Mouse (Mus musculus) liver, postnatal 0 days (tissue): ENCODE data around the gene Fam13a. TPM values are rescaled to one million over a fixed set of nuclear protein-coding genes. Genes with fewer than 3 reads are reported as not detected.

Experiments used
- ATAC-seq: fragments of 200-750 bp; cut with Nextera tagmentation; 2 replicates; pipeline ENCODE4 v1.8.0; 2017; ENCODE audit warnings: mild to moderate bottlenecking, moderate library complexity
- DNase-seq: peaks from one replicate; pipeline ENCODE4 v3.0.0-alpha.2; 2016
- H3K27ac ChIP-seq: fragments of 300-500 bp; sonication (generic); 2 replicates; pipeline ENCODE4 v1.5.1; 2014; ENCODE audit warnings: antibody characterized with exemption, moderate library complexity, mild to moderate bottlenecking, low read depth
- H3K27me3 ChIP-seq: fragments of 300-500 bp; sonication (generic); 2 replicates; pipeline ENCODE4 v1.6.1; 2014; ENCODE audit warnings: low read length, control low read depth, mixed read lengths; ENCODE audit not compliant: insufficient read depth
- H3K36me3 ChIP-seq: fragments of 300-500 bp; sonication (generic); replicated peaks from 2 replicates; pipeline ENCODE4 v1.6.1; 2014; ENCODE audit warnings: mild to moderate bottlenecking, control low read depth, low read length, moderate library complexity, mixed read lengths; ENCODE audit not compliant: insufficient read depth
- H3K4me1 ChIP-seq: fragments of 300-500 bp; sonication (generic); 2 replicates; pipeline ENCODE4 v1.6.1; 2014; ENCODE audit warnings: antibody characterized with exemption, mild to moderate bottlenecking, control low read depth; ENCODE audit not compliant: insufficient read depth
- H3K4me2 ChIP-seq: fragments of 300-500 bp; sonication (generic); 2 replicates; pipeline ENCODE4 v1.6.1; 2014; ENCODE audit warnings: low read depth, mild to moderate bottlenecking, low read length, moderate library complexity, mixed read lengths
- H3K4me3 ChIP-seq: fragments of 300-500 bp; sonication (generic); 2 replicates; pipeline ENCODE4 v1.5.1; 2014; ENCODE audit warnings: low read depth, low read length
- H3K9ac ChIP-seq: fragments of 300-500 bp; sonication (generic); replicated peaks from 2 replicates; pipeline ENCODE4 v1.6.1; 2014; ENCODE audit warnings: mild to moderate bottlenecking, moderate library complexity
- H3K9me3 ChIP-seq: fragments of 300-500 bp; sonication (generic); 2 replicates; pipeline ENCODE4 v1.6.1; 2016; ENCODE audit warnings: mild to moderate bottlenecking, control low read depth, low read length, mixed read lengths
- CTCF ChIP-seq: sonication (generic); IDR thresholded peaks from 2 replicates; pipeline ENCODE4 v1.5.1; 2016; ENCODE audit warnings: antibody characterized with exemption, low read depth
- EP300 ChIP-seq: IDR thresholded peaks from 2 replicates; pipeline ENCODE4 v1.6.1; 2016; ENCODE audit warnings: antibody characterized with exemption, low read depth, mild to moderate bottlenecking
- WGBS: fragments of 180-500 bp; shearing (Covaris S2); extraction: QIAGEN DNeasy Blood & Tissue Kit; methylation state at CpG from one replicate; pipeline ENCODE4 v1.1.7; 2014; ENCODE audit not compliant: insufficient replicate concordance; 5-methylcytosine and 5-hydroxymethylcytosine counted together
- polyA plus RNA-seq: library from polyadenylated mRNA; unstranded; fragments of >200 nt; fragmentation: Nextera tagmentation; extraction: Ambion mirVana; gene quantifications from 2 replicates; pipeline ENCODE4 v1.2.1, GENCODE M21; 2015

The Fam13a gene
- polyA plus RNA-seq, 1 experiment from 2014 or later, result 1.6 TPM

DNA sequence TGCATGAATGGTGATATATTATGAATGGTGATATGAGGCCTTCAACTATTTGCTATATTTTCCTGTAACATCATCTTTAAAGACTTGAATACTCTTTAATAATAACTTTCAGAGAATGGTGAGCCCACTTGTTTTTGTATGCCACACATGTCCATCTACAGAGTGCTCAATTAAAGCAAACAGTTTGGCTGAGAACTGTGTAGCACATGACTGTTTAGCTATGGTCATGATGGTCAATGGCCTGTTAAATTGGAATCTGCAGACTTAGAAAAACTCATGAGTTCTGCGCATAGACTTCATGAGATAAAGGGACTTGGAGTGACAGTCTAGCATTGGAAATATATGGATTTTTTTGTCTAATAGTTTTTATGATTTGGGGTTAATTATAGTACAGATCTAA lies 73.9 kb downstream of the Fam13a start:
- no peak for TF ChIP-seq EP300
- no peak for TF ChIP-seq CTCF
- Histone ChIP-seq H3K9me3 (0 out of 2 replicates have a peak, but pooled peaks cover 4% of the 10 kb centered on the region), H3K36me3 (peaks cover 8% of the 10 kb centered on the region), H3K9ac (no peak overlapping the region), H3K4me3 (no peak overlapping the region), H3K4me2 (no peak overlapping the region), H3K4me1 (no peaks in the 10 kb centered on the region), H3K27me3 (no peaks in the 10 kb centered on the region), H3K27ac (no peak overlapping the region)
- DNase-seq (no peak), ATAC-seq (no peak)
- WGBS, result 80% methylated on average over 1 of the region's 1 CpGs

DNA sequence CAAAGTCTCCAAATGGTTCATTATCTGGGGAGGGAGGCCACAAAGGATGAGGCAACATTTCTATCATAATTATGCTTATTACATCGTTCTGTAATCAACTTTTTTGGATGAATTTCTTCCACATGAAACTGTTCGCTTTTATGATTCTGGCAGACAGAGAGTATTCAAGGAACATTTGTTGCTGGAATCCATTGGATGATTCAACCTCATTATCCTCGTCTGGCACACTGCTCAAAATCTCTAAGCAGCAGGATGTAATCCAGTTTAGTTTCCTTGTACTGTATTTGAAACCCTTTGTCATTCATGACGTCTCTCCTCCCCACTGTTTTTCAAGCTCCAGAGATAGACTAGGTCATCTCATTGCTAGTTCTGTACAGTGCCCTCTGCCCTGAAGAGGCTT lies 77.5 kb downstream of the Fam13a start:
- Histone ChIP-seq H3K9me3 (0 out of 2 replicates have a peak, but pooled peaks cover 4% of the 10 kb centered on the region), H3K36me3 (peaks cover 12% of the 10 kb centered on the region), H3K27me3 (no peaks in the 10 kb centered on the region), H3K4me2 (no peak overlapping the region), H3K9ac (no peak overlapping the region), H3K4me3 (no peak overlapping the region), H3K4me1 (no peaks in the 10 kb centered on the region), H3K27ac (no peak overlapping the region)
- ATAC-seq (no peak), DNase-seq (no peak)
- TF ChIP-seq EP300 (no peak), CTCF (no peak)
- 69% methylated on average over 4 of the region's 4 CpGs for WGBS

DNA sequence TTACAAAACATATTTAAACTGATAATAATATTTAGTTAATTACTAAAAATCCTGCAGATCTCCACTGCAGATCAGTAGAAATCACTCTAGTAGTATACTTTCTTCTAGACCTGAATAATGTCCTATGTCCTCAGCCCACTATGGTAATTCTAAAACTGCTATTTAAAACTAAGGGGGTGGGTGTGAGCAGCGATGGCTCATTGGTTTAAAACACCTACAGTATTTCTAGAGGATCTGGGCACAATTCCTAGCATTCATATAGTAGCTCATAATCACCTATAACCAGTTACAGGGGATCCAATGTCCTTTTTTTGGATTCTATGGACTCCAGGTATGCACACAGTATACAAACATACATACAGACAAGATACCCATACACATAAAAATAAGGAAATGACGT lies 78.1 kb downstream of the Fam13a start:
- Histone ChIP-seq H3K4me1 (no peaks in the 10 kb centered on the region), H3K4me3 (no peak overlapping the region), H3K9me3 (0 out of 2 replicates have a peak, but pooled peaks cover 4% of the 10 kb centered on the region), H3K36me3 (peaks cover 12% of the 10 kb centered on the region), H3K9ac (no peak overlapping the region), H3K27me3 (no peaks in the 10 kb centered on the region), H3K27ac (no peak overlapping the region), H3K4me2 (no peak overlapping the region)
- 61% methylated on average over 2 of the region's 2 CpGs for WGBS
- DNase-seq (no peak), ATAC-seq (no peak)
- TF ChIP-seq CTCF (no peak), EP300 (no peak)

DNA sequence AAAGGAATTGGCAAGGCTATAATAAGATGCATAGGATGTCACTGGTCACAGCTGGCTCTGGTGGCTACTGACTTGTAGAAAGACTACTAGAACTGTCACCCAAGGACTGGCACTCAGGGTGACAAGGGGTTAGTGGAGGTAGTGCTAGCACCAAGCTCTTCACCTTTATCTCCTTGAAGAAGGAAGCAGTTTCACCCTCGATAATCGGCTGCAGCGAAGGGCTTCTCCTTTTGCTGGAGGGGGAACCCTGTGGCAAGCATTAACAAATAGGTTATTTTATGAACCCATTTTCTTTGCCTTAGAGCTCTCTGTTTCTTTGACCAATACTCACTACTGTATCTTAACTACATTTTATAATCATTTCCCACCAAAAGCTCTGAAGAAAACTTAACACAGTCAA lies 80.4 kb downstream of the Fam13a start:
- TF ChIP-seq EP300 (no peak), CTCF (no peak)
- H3K4me2 ChIP-seq, result no peak overlapping the region
- H3K9me3 ChIP-seq, result 0 out of 2 replicates have a peak, but pooled peaks cover 4% of the 10 kb centered on the region
- ATAC-seq (no peak), DNase-seq (no peak)
- no peaks in the 10 kb centered on the region for H3K4me1 ChIP-seq
- H3K27ac ChIP-seq, result no peak overlapping the region
- no peak overlapping the region for H3K9ac ChIP-seq
- WGBS, result 37% methylated on average over 3 of the region's 3 CpGs
- peaks cover 12% of the 10 kb centered on the region for H3K36me3 ChIP-seq
- no peak overlapping the region for H3K4me3 ChIP-seq
- H3K27me3 ChIP-seq, result no peaks in the 10 kb centered on the region

GRCm38 (mm10) chr6:58942276-58942675 lies 82.1 kb downstream of the Fam13a start:
- DNase-seq (no peak), ATAC-seq (no peak)
- Histone ChIP-seq H3K27me3 (no peaks in the 10 kb centered on the region), H3K36me3 (peaks cover 6% of the 10 kb centered on the region; the same call in 1 of the 2 replicates), H3K27ac (no peak overlapping the region), H3K9me3 (no peaks in the 10 kb centered on the region), H3K4me3 (no peak overlapping the region), H3K9ac (no peak overlapping the region), H3K4me2 (no peak overlapping the region), H3K4me1 (no peaks in the 10 kb centered on the region)
- 78% methylated on average over 2 of the region's 2 CpGs for WGBS
- no peak for TF ChIP-seq EP300
- TF ChIP-seq CTCF, result no peak

DNA sequence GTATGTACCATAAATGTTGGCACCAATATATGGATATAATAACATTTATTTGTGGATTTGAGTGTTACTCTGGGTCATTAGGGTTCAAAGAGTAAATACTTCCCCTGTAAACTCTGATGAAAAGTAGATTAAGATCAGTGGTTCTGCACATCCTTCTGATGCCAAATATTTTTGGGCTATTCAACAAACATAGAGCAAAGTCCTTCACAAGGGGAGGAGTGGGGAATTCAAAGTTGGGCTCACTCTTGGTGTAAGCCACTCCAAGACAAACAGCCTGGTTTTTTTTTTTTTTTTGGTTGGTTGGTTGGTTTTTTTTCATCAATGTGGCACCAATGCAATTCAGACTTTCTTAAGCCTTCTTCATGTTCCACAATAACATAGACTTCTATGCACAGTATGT lies 86.6 kb downstream of the Fam13a start:
- no peak for TF ChIP-seq EP300
- TF ChIP-seq CTCF, result no peak
- Histone ChIP-seq H3K27ac (no peak overlapping the region), H3K4me2 (no peak overlapping the region), H3K9ac (no peak overlapping the region), H3K4me1 (no peaks in the 10 kb centered on the region), H3K36me3 (0 out of 2 replicates have a peak, but pooled peaks cover 6% of the 10 kb centered on the region), H3K27me3 (no peaks in the 10 kb centered on the region), H3K4me3 (no peak overlapping the region), H3K9me3 (no peaks in the 10 kb centered on the region)
- DNase-seq, result no peak
- no peak for ATAC-seq

DNA sequence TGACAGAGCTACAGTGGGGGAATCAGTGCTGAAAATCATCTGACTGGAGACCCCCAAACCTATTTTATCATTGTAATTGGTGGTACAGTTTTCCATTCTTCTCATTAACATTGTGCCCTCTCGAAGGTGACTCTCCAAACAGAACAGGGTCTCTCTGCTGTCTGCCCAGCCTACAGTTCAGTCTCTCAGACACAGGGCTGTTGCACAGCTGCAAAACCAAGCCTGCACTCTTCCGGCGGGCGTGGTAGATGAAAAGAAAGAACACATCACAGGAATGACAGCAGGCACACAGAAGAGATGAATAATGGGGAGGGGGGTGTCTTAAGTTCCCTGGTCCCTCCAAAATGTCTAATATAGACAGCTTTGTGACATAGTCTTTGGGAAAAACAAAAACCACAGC lies 90.2 kb downstream of the Fam13a start:
- Histone ChIP-seq H3K36me3 (0 out of 2 replicates have a peak, but pooled peaks cover 6% of the 10 kb centered on the region), H3K4me2 (no peak overlapping the region), H3K4me1 (no peaks in the 10 kb centered on the region; the same call in 1 of the 2 replicates), H3K9ac (no peak overlapping the region), H3K9me3 (no peaks in the 10 kb centered on the region), H3K27ac (no peak overlapping the region), H3K4me3 (no peak overlapping the region), H3K27me3 (no peaks in the 10 kb centered on the region)
- no peak for TF ChIP-seq CTCF
- no peak for TF ChIP-seq EP300
- DNase-seq, result no peak
- no peak for ATAC-seq
- 76% methylated on average over 4 of the region's 4 CpGs for WGBS
